Mouse (Mus musculus): ENCODE data around the gene Hs6st3.

Gene Hs6st3

GRCm38 (mm10) chr14:119902486-119902885 lies 764.3 kb downstream of the Hs6st3 start:
- no peak for DNase-seq (ENCODE audit: low read depth, low spot score)

GRCm38 (mm10) chr14:119908032-119908675 lies 770.0 kb downstream of the Hs6st3 start:
- DNase-seq (ENCODE audit: low read depth, low spot score) = no peak

- DNase-seq (ENCODE audit: low read depth, low spot score) = no peak
These were observed 776.4 kb downstream of the Hs6st3 start for GRCm38 (mm10) chr14:119914508-119914907.

GRCm38 (mm10) chr14:119918281-119919034 lies 780.3 kb downstream of the Hs6st3 start:
- DNase-seq (ENCODE audit: low read depth, low spot score) = no peak

GRCm38 (mm10) chr14:119919177-119919576 lies 781.0 kb downstream of the Hs6st3 start:
- DNase-seq (ENCODE audit: low read depth, low spot score) = no peak

All from retina, adult 2 months (tissue).